Mouse (Mus musculus): ENCODE data around the gene Myl3. TPM values are rescaled to one million over a fixed set of nuclear protein-coding genes. Genes with fewer than 3 reads are reported as not detected.

The Myl3 gene
- polyA plus RNA-seq, 1 experiment from 2014 or later: 4,569 TPM

- H3K9ac ChIP-seq (ENCODE audit: low read length): no peak overlapping the region
- no peak overlapping the region for H3K4me3 ChIP-seq (ENCODE audit: control insufficient read depth in 1 of 2, insufficient read depth in 1 of 2, low read depth in 1 of 2, low read length in 2 of 2)
- H3K4me1 ChIP-seq (ENCODE audit: control insufficient read depth in 2 of 2, insufficient read depth in 2 of 2, low read length in 2 of 2): peaks cover 8 to 17% of the 10 kb centered on the region in 2 experiments; a peak in 3 of 4 replicates
- no peak for ATAC-seq (ENCODE audit: insufficient number of reproducible peaks, insufficient read depth, low FRiP score, low read depth)
- 91% methylated on average over 6 of the region's 6 CpGs for WGBS
- H3K9me3 ChIP-seq (ENCODE audit: control insufficient read depth, low read length): no peaks in the 10 kb centered on the region
- no peak overlapping the region for H3K4me2 ChIP-seq (ENCODE audit: low read length)
- H3K27ac ChIP-seq (replicated peaks in 1 of 2; ENCODE audit: control insufficient read depth in 1 of 2, insufficient read depth in 1 of 2, low read depth in 2 of 2, low read length in 2 of 2): no peak overlapping the region
- no peaks in the 10 kb centered on the region for H3K27me3 ChIP-seq (ENCODE audit: control insufficient read depth, insufficient read depth, low read length)
- H3K36me3 ChIP-seq (ENCODE audit: control insufficient read depth, insufficient read depth, low read length): peaks cover 16% of the 10 kb centered on the region
These were observed 37.7 kb upstream of the Myl3 start for GRCm38 (mm10) chr9:110703951-110704350.

GRCm38 (mm10) chr9:110706784-110707183, 34.9 kb upstream of the Myl3 start:
- H3K4me3 ChIP-seq (ENCODE audit: control insufficient read depth in 1 of 2, insufficient read depth in 1 of 2, low read depth in 1 of 2, low read length in 2 of 2): no peak overlapping the region
- no peak overlapping the region for H3K4me2 ChIP-seq (ENCODE audit: low read length)
- ATAC-seq (ENCODE audit: insufficient number of reproducible peaks, insufficient read depth, low FRiP score, low read depth): no peak
- H3K36me3 ChIP-seq (ENCODE audit: control insufficient read depth, insufficient read depth, low read length): peaks cover 24% of the 10 kb centered on the region
- no peak overlapping the region for H3K9ac ChIP-seq (ENCODE audit: low read length)
- WGBS: 87% methylated on average over 5 of the region's 5 CpGs
- peaks cover 8 to 28% of the 10 kb centered on the region in 2 experiments; a peak in 3 of 4 replicates for H3K4me1 ChIP-seq (ENCODE audit: control insufficient read depth in 2 of 2, insufficient read depth in 2 of 2, low read length in 2 of 2)
- no peaks in the 10 kb centered on the region for H3K27me3 ChIP-seq (ENCODE audit: control insufficient read depth, insufficient read depth, low read length)
- H3K27ac ChIP-seq (replicated peaks in 1 of 2; ENCODE audit: control insufficient read depth in 1 of 2, insufficient read depth in 1 of 2, low read depth in 2 of 2, low read length in 2 of 2): no peak overlapping the region
- no peaks in the 10 kb centered on the region for H3K9me3 ChIP-seq (ENCODE audit: control insufficient read depth, low read length)

GRCm38 (mm10) chr9:110709640-110710258, 31.9 kb upstream of the Myl3 start:
- H3K4me1 ChIP-seq (ENCODE audit: control insufficient read depth in 2 of 2, insufficient read depth in 2 of 2, low read length in 2 of 2): peaks cover 0 to 11% of the 10 kb centered on the region in 2 experiments; a peak in 3 of 4 replicates
- ATAC-seq (ENCODE audit: insufficient number of reproducible peaks, insufficient read depth, low FRiP score, low read depth): peak; percentile 78
- 0 out of 4 replicates have a peak overlapping the region, but pooled peaks of 1 of the 2 experiments have one; percentile 9 for H3K27ac ChIP-seq (replicated peaks in 1 of 2; ENCODE audit: control insufficient read depth in 1 of 2, insufficient read depth in 1 of 2, low read depth in 2 of 2, low read length in 2 of 2)
- H3K4me2 ChIP-seq (ENCODE audit: low read length): peak overlapping the region; percentile 56
- peak overlapping the region; percentile 66 for H3K9ac ChIP-seq (ENCODE audit: low read length)
- H3K36me3 ChIP-seq (ENCODE audit: control insufficient read depth, insufficient read depth, low read length): peaks cover 44% of the 10 kb centered on the region
- H3K4me3 ChIP-seq (ENCODE audit: control insufficient read depth in 1 of 2, insufficient read depth in 1 of 2, low read depth in 1 of 2, low read length in 2 of 2): peak overlapping the region; percentile 20 to 31
- H3K9me3 ChIP-seq (ENCODE audit: control insufficient read depth, low read length): no peaks in the 10 kb centered on the region
- 30% methylated on average over 5 of the region's 5 CpGs for WGBS
- no peaks in the 10 kb centered on the region for H3K27me3 ChIP-seq (ENCODE audit: control insufficient read depth, insufficient read depth, low read length)

- peaks cover 48% of the 10 kb centered on the region for H3K36me3 ChIP-seq (ENCODE audit: control insufficient read depth, insufficient read depth, low read length)
- H3K4me3 ChIP-seq (ENCODE audit: control insufficient read depth in 1 of 2, insufficient read depth in 1 of 2, low read depth in 1 of 2, low read length in 2 of 2): no peak overlapping the region
- H3K27me3 ChIP-seq (ENCODE audit: control insufficient read depth, insufficient read depth, low read length): no peaks in the 10 kb centered on the region
- H3K9ac ChIP-seq (ENCODE audit: low read length): no peak overlapping the region
- ATAC-seq (ENCODE audit: insufficient number of reproducible peaks, insufficient read depth, low FRiP score, low read depth): no peak
- H3K4me2 ChIP-seq (ENCODE audit: low read length): no peak overlapping the region
- no peaks in the 10 kb centered on the region for H3K9me3 ChIP-seq (ENCODE audit: control insufficient read depth, low read length)
- H3K27ac ChIP-seq (replicated peaks in 1 of 2; ENCODE audit: control insufficient read depth in 1 of 2, insufficient read depth in 1 of 2, low read depth in 2 of 2, low read length in 2 of 2): no peak overlapping the region
- WGBS: 77% methylated on average over 1 of the region's 1 CpGs
- peaks cover 0 to 11% of the 10 kb centered on the region in 2 experiments; a peak in 3 of 4 replicates for H3K4me1 ChIP-seq (ENCODE audit: control insufficient read depth in 2 of 2, insufficient read depth in 2 of 2, low read length in 2 of 2)
These were observed 30.1 kb upstream of the Myl3 start for GRCm38 (mm10) chr9:110711532-110711931.

GRCm38 (mm10) chr9:110711996-110712395, 29.7 kb upstream of the Myl3 start:
- H3K4me3 ChIP-seq (ENCODE audit: control insufficient read depth in 1 of 2, insufficient read depth in 1 of 2, low read depth in 1 of 2, low read length in 2 of 2): no peak overlapping the region
- no peak overlapping the region for H3K4me2 ChIP-seq (ENCODE audit: low read length)
- H3K27me3 ChIP-seq (ENCODE audit: control insufficient read depth, insufficient read depth, low read length): no peaks in the 10 kb centered on the region
- peaks cover 0 to 11% of the 10 kb centered on the region in 2 experiments; a peak in 3 of 4 replicates for H3K4me1 ChIP-seq (ENCODE audit: control insufficient read depth in 2 of 2, insufficient read depth in 2 of 2, low read length in 2 of 2)
- no peak overlapping the region for H3K27ac ChIP-seq (replicated peaks in 1 of 2; ENCODE audit: control insufficient read depth in 1 of 2, insufficient read depth in 1 of 2, low read depth in 2 of 2, low read length in 2 of 2)
- no peak overlapping the region for H3K9ac ChIP-seq (ENCODE audit: low read length)
- H3K9me3 ChIP-seq (ENCODE audit: control insufficient read depth, low read length): no peaks in the 10 kb centered on the region
- ATAC-seq (ENCODE audit: insufficient number of reproducible peaks, insufficient read depth, low FRiP score, low read depth): no peak
- peaks cover 48% of the 10 kb centered on the region for H3K36me3 ChIP-seq (ENCODE audit: control insufficient read depth, insufficient read depth, low read length)
- 90% methylated on average over 6 of the region's 6 CpGs for WGBS

- ATAC-seq (ENCODE audit: insufficient number of reproducible peaks, insufficient read depth, low FRiP score, low read depth): no peak
- WGBS: 88% methylated on average over 4 of the region's 4 CpGs
These were observed 29.1 kb upstream of the Myl3 start for GRCm38 (mm10) chr9:110712545-110712944.

GRCm38 (mm10) chr9:110713389-110713788, 28.3 kb upstream of the Myl3 start:
- ATAC-seq (ENCODE audit: insufficient number of reproducible peaks, insufficient read depth, low FRiP score, low read depth): no peak
- Histone ChIP-seq H3K27ac (replicated peaks in 1 of 2; ENCODE audit: control insufficient read depth in 1 of 2, insufficient read depth in 1 of 2, low read depth in 2 of 2, low read length in 2 of 2) (no peak overlapping the region), H3K9ac (ENCODE audit: low read length) (no peak overlapping the region), H3K4me1 (ENCODE audit: control insufficient read depth in 2 of 2, insufficient read depth in 2 of 2, low read length in 2 of 2) (peaks cover 0 to 11% of the 10 kb centered on the region in 2 experiments; a peak in 3 of 4 replicates), H3K4me3 (ENCODE audit: control insufficient read depth in 1 of 2, insufficient read depth in 1 of 2, low read depth in 1 of 2, low read length in 2 of 2) (no peak overlapping the region), H3K4me2 (ENCODE audit: low read length) (no peak overlapping the region), H3K27me3 (ENCODE audit: control insufficient read depth, insufficient read depth, low read length) (no peaks in the 10 kb centered on the region), H3K36me3 (ENCODE audit: control insufficient read depth, insufficient read depth, low read length) (peaks cover 46% of the 10 kb centered on the region), H3K9me3 (ENCODE audit: control insufficient read depth, low read length) (no peaks in the 10 kb centered on the region)
- WGBS: 78% methylated on average over 1 of the region's 1 CpGs

More at GRCm38 (mm10) chr9:110712545-110712944, 29.1 kb upstream of the Myl3 start:
- Histone ChIP-seq H3K27ac (replicated peaks in 1 of 2; ENCODE audit: control insufficient read depth in 1 of 2, insufficient read depth in 1 of 2, low read depth in 2 of 2, low read length in 2 of 2) (no peak overlapping the region), H3K9ac (ENCODE audit: low read length) (no peak overlapping the region), H3K4me1 (ENCODE audit: control insufficient read depth in 2 of 2, insufficient read depth in 2 of 2, low read length in 2 of 2) (peaks cover 0 to 11% of the 10 kb centered on the region in 2 experiments; a peak in 3 of 4 replicates), H3K4me2 (ENCODE audit: low read length) (no peak overlapping the region), H3K27me3 (ENCODE audit: control insufficient read depth, insufficient read depth, low read length) (no peaks in the 10 kb centered on the region), H3K9me3 (ENCODE audit: control insufficient read depth, low read length) (no peaks in the 10 kb centered on the region), H3K4me3 (ENCODE audit: control insufficient read depth in 1 of 2, insufficient read depth in 1 of 2, low read depth in 1 of 2, low read length in 2 of 2) (no peak overlapping the region), H3K36me3 (ENCODE audit: control insufficient read depth, insufficient read depth, low read length) (peaks cover 48% of the 10 kb centered on the region)
